Mouse (Mus musculus) cerebellum, adult 2 months (tissue): ENCODE results near the gene Ikzf1.

Source experiments
- CTCF ChIP-seq: fragments of 200-500 bp; IDR thresholded peaks from 2 replicates; pipeline ENCODE4 v1.5.1; 2011; ENCODE audit warnings: low read depth, mild to moderate bottlenecking, control low read depth, low read length, moderate library complexity, borderline replicate concordance; ENCODE audit not compliant: insufficient read depth
- POLR2A ChIP-seq: fragments of 200-500 bp; IDR thresholded peaks from 2 replicates; pipeline ENCODE4 v1.6.1; 2011; ENCODE audit warnings: low read length, control low read depth, borderline replicate concordance; ENCODE audit not compliant: insufficient read depth

DNA sequence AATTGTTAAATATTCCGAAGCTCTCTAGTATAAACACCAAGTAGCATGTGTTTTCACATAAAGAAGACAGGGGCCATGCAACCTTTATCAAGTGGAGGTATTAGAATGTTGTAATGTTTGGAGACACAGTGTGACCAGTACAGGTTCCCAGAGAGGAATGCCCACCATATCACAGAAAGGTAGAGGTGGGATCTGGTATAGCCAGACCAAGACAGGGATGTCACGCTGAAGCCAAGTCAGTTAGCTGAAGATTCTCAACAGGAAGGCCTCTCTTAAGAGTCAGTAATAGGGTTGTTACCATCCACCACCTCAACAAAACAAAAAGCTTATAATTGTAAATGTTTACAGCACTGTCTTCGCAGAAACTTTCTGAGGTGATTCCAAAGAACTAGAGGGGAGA lies 85.9 kb downstream of the Ikzf1 start:
- TF ChIP-seq CTCF (no peak), POLR2A (no peak)
